Mouse (Mus musculus): Measurements from ENCODE around the gene Tfeb. TPM values are rescaled to one million over a fixed set of nuclear protein-coding genes. Genes with fewer than 3 reads are reported as not detected.

Tfeb gene
- total and polyA plus RNA-seq, 2 experiments = 5.7 to 15.7 TPM

DNA sequence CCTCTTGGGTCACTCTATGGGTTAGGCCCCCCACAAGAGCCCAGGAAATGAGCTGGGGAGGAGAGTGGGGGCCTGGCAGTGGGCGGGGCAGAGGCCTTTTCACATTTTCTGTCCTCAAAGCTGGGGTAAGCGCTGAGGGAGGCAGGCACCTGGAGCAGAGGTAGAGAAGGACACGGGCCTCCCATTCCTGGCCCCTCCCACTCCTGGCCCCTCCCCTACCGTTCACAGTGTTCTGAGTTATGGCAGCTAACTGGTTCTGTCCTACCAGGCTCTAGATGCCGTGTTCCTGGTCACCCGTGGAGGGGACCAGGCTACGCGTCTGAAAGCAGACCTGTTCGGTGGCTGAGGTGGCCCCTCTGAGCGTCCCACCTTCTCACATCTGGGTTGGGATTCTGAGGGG, 78.6 kb downstream of the Tfeb start:
- TF ChIP-seq CTCF (IDR thresholded peaks at IDR 0.05; ENCODE audit: low read depth, low read length) = no peak
- Histone ChIP-seq H3K4me3 (ENCODE audit: insufficient read depth, low read depth, low read length) (no peak overlapping the region), H3K27me3 (ENCODE audit: control insufficient read depth, insufficient read depth, low read length) (no peaks in the 10 kb centered on the region), H3K79me2 (ENCODE audit: control insufficient read depth, insufficient read depth, low read length) (no peaks in the 10 kb centered on the region), H3K9ac (ENCODE audit: low read depth, low read length) (no peak overlapping the region), H3K36me3 (ENCODE audit: control insufficient read depth, insufficient read depth, low read length) (no peaks in the 10 kb centered on the region), H3K4me1 (ENCODE audit: control insufficient read depth, insufficient read depth, low read length) (no peaks in the 10 kb centered on the region), H3K27ac (replicated peaks; ENCODE audit: insufficient read depth, low read depth, low read length) (no peak overlapping the region)
- 73% methylated on average over 10 of the region's 10 CpGs for WGBS
- no peak for DNase-seq (ENCODE audit: extremely low read depth, low read depth, low spot score)

DNA sequence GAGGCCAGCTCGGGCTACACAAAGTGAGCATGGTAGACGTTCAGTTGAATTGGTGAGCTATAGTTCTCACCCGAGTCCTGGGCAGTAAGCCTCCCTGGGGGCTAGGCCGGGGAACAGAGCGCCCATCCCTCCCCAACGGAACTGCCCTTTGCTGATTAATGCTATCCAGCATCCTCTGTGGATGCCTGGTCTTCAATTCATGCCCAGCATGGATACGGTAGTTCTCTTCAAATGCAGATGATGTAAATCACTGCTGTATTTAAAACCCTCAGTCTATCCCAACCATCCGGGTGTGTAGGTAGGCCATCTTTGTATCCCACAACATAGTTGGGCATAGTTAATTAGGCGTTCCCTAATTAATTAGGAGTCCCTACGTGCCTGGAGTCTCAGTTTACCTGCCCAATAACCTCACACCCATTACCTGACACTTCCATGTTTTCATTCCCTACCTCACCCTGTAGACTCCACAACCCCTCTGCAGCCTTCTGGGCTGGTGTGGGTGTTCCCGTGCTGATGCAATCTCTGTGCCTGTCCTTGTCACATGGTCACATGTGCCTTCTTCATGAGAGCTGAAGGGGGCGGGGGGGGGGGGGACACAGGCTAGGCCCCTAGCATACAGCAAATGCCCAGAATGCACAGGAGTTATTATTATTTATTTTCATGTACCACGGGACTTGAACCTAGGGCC, 81.4 kb downstream of the Tfeb start:
- Histone ChIP-seq H3K4me1 (ENCODE audit: control insufficient read depth, insufficient read depth, low read length) (no peaks in the 10 kb centered on the region), H3K27ac (replicated peaks; ENCODE audit: insufficient read depth, low read depth, low read length) (no peak overlapping the region), H3K36me3 (ENCODE audit: control insufficient read depth, insufficient read depth, low read length) (no peaks in the 10 kb centered on the region), H3K79me2 (ENCODE audit: control insufficient read depth, insufficient read depth, low read length) (no peaks in the 10 kb centered on the region), H3K4me3 (ENCODE audit: insufficient read depth, low read depth, low read length) (no peak overlapping the region), H3K9ac (ENCODE audit: low read depth, low read length) (no peak overlapping the region), H3K27me3 (ENCODE audit: control insufficient read depth, insufficient read depth, low read length) (no peaks in the 10 kb centered on the region)
- DNase-seq (ENCODE audit: extremely low read depth, low read depth, low spot score) = no peak
- 91% methylated on average over 13 of the region's 13 CpGs for WGBS
- TF ChIP-seq CTCF (IDR thresholded peaks at IDR 0.05; ENCODE audit: low read depth, low read length) (no peak), POLR2A (IDR thresholded peaks at IDR 0.05; ENCODE audit: extremely low read depth, insufficient read depth, low read length) (no peak)

DNA sequence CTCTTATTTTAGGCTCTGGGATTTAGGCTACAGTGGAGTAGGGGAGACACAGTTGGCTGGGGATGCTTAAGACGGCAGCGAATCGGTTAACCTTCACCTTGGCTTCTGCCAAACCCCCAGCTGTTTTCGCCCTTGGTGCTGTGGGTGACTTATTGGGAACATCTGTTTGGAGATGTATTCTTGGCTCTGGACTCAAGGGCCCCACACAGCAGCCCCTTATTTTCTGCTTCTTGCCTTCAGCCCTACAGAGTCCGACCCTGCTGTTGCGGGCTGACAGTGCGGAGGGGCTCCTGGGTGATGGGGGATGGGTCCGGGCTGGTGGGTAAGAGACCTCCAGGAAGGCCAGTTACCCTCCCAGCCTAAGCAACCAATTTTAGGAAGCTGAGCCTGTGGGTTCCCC, 84.5 kb downstream of the Tfeb start:
- Histone ChIP-seq H3K9ac (ENCODE audit: low read depth, low read length) (no peak overlapping the region), H3K4me1 (ENCODE audit: control insufficient read depth, insufficient read depth, low read length) (no peaks in the 10 kb centered on the region), H3K27ac (replicated peaks; ENCODE audit: insufficient read depth, low read depth, low read length) (no peak overlapping the region), H3K4me3 (ENCODE audit: insufficient read depth, low read depth, low read length) (no peak overlapping the region), H3K27me3 (ENCODE audit: control insufficient read depth, insufficient read depth, low read length) (no peaks in the 10 kb centered on the region), H3K79me2 (ENCODE audit: control insufficient read depth, insufficient read depth, low read length) (no peaks in the 10 kb centered on the region), H3K36me3 (ENCODE audit: control insufficient read depth, insufficient read depth, low read length) (no peaks in the 10 kb centered on the region)
- TF ChIP-seq POLR2A (IDR thresholded peaks at IDR 0.05; ENCODE audit: extremely low read depth, insufficient read depth, low read length) = no peak
- no peak for TF ChIP-seq CTCF (IDR thresholded peaks at IDR 0.05; ENCODE audit: low read depth, low read length)
- WGBS = 94% methylated on average over 8 of the region's 8 CpGs
- DNase-seq (ENCODE audit: extremely low read depth, low read depth, low spot score) = no peak

DNA sequence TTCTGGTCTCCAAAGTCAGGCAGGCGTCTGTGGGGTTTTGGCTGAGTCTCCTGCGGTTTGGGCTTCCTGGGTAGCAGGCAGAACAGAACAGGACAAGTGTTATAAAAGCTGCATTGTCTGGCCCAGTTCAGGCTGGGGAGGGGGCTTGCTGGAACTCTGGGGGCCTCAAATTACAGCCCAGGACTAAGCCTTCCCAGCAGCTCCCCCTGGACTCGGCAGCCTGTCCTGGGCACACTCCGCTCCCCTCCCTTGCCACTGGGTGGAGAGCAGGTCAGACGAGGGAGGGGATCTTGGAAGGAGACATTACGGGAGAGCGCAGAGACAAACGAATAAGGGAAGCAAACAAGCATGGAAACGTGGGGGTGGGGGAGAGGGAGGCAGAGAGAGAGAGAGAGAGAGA, 94.3 kb downstream of the Tfeb start:
- TF ChIP-seq POLR2A (IDR thresholded peaks at IDR 0.05; ENCODE audit: extremely low read depth, insufficient read depth, low read length) (no peak), CTCF (IDR thresholded peaks at IDR 0.05; ENCODE audit: low read depth, low read length) (no peak)

DNA sequence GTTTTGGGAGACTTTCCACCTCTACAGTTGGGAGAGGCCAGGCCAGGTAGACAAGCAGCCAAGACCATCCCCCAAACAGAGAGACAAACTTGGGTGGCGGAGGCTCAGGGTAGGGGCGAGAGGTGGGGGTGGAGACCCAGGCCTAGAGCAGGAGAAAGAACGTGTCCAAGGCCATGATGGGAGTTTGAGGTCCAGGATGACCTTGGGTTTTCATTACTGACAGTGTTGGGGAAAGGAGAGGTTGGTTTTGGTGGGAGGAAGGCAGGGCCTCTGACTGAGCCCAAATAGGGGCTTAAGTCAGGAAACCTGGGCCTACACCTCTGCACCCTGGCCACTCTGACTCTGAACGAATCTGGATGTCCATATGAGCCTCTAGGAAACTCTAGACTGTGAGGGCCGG, 94.9 kb downstream of the Tfeb start:
- no peaks in the 10 kb centered on the region for H3K79me2 ChIP-seq (ENCODE audit: control insufficient read depth, insufficient read depth, low read length)
- TF ChIP-seq CTCF (IDR thresholded peaks at IDR 0.05; ENCODE audit: low read depth, low read length) (no peak), POLR2A (IDR thresholded peaks at IDR 0.05; ENCODE audit: extremely low read depth, insufficient read depth, low read length) (no peak)
- no peak overlapping the region for H3K4me3 ChIP-seq (ENCODE audit: insufficient read depth, low read depth, low read length)
- H3K27me3 ChIP-seq (ENCODE audit: control insufficient read depth, insufficient read depth, low read length) = peaks cover 9% of the 10 kb centered on the region
- no peak for DNase-seq (ENCODE audit: extremely low read depth, low read depth, low spot score)
- no peaks in the 10 kb centered on the region for H3K36me3 ChIP-seq (ENCODE audit: control insufficient read depth, insufficient read depth, low read length)
- no peak overlapping the region for H3K27ac ChIP-seq (replicated peaks; ENCODE audit: insufficient read depth, low read depth, low read length)
- peaks cover 4% of the 10 kb centered on the region; the same call in 1 of the 2 replicates for H3K4me1 ChIP-seq (ENCODE audit: control insufficient read depth, insufficient read depth, low read length)
- 89% methylated on average over 5 of the region's 5 CpGs for WGBS
- no peak overlapping the region for H3K9ac ChIP-seq (ENCODE audit: low read depth, low read length)

More for the DNA sequence above, 94.3 kb downstream of the Tfeb start:
- WGBS = 78% methylated on average over 9 of the region's 9 CpGs
- Histone ChIP-seq H3K4me1 (ENCODE audit: control insufficient read depth, insufficient read depth, low read length) (peaks cover 4% of the 10 kb centered on the region; the same call in 1 of the 2 replicates), H3K79me2 (ENCODE audit: control insufficient read depth, insufficient read depth, low read length) (no peaks in the 10 kb centered on the region), H3K36me3 (ENCODE audit: control insufficient read depth, insufficient read depth, low read length) (no peaks in the 10 kb centered on the region), H3K27ac (replicated peaks; ENCODE audit: insufficient read depth, low read depth, low read length) (no peak overlapping the region), H3K27me3 (ENCODE audit: control insufficient read depth, insufficient read depth, low read length) (peaks cover 9% of the 10 kb centered on the region), H3K4me3 (ENCODE audit: insufficient read depth, low read depth, low read length) (no peak overlapping the region), H3K9ac (ENCODE audit: low read depth, low read length) (no peak overlapping the region)
- no peak for DNase-seq (ENCODE audit: extremely low read depth, low read depth, low spot score)

DNA sequence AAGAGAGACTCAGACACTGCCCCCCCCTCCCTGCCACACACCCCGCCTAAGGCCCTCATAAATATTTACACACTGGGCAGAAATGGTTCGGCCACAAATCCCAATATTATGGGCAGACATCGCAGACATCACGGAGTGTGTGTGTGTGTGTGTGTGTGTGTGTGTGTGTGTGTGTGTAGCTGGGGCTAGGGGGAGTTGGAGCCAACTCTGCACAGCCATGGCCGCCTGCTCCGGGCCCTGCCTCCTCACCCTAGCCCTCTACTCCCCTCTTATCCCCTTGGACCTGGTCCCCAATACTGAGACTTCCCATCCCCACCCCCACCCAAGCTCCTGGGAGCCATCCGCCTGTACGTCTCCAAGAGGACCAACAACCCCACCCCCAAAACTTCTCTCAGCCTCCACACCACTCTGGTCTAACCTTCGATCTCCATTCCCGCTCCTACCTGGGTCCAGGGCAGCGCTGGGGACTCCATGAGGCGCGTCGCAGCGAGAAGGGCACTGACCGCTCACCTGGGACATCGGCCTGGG, 95.7 kb downstream of the Tfeb start:
- Histone ChIP-seq H3K27ac (replicated peaks; ENCODE audit: insufficient read depth, low read depth, low read length) (no peak overlapping the region), H3K36me3 (ENCODE audit: control insufficient read depth, insufficient read depth, low read length) (no peaks in the 10 kb centered on the region), H3K9ac (ENCODE audit: low read depth, low read length) (peak overlapping the region; percentile 44), H3K4me3 (ENCODE audit: insufficient read depth, low read depth, low read length) (peak overlapping the region; percentile 59), H3K4me1 (ENCODE audit: control insufficient read depth, insufficient read depth, low read length) (peaks cover 4% of the 10 kb centered on the region; the same call in 1 of the 2 replicates), H3K79me2 (ENCODE audit: control insufficient read depth, insufficient read depth, low read length) (no peaks in the 10 kb centered on the region), H3K27me3 (ENCODE audit: control insufficient read depth, insufficient read depth, low read length) (peaks cover 9% of the 10 kb centered on the region)
- TF ChIP-seq POLR2A (IDR thresholded peaks at IDR 0.05; ENCODE audit: extremely low read depth, insufficient read depth, low read length) = no peak
- no peak for TF ChIP-seq CTCF (IDR thresholded peaks at IDR 0.05; ENCODE audit: low read depth, low read length)
- no peak for DNase-seq (ENCODE audit: extremely low read depth, low read depth, low spot score)
- 9% methylated on average over 17 of the region's 17 CpGs for WGBS
